ENCODE assay signal across 7 mouse cellular contexts in genomic region chr17:27799771-27800584, GRCm38 (mm10). TPM values are rescaled to one million over a fixed set of nuclear protein-coding genes. Genes with fewer than 3 reads are reported as not detected.
DNase-seq lines count a peak whose midpoint lies in the region; ATAC-seq and TF ChIP-seq lines count a peak whose summit lies in the region.

No protein-coding gene starts in this region.

- DNase-seq in CH12.LX (ENCODE audit: extremely low read depth) (no peak), ZHBTc4 (ENCODE audit: low read depth, low spot score) (peak; percentile 83)
- no peak for DNase-seq in ovary, adult 18-20 months (ENCODE audit: low spot score)
- DNase-seq in left cerebral cortex, adult 11 months (ENCODE audit: low spot score) = no peak

- H3K4me1 ChIP-seq in CH12.LX (ENCODE audit: control insufficient read depth in 1 of 2, insufficient read depth in 2 of 2) = peaks cover 11 to 45% of the 10 kb centered on the region in 2 experiments
- H3K4me1 ChIP-seq in hindbrain, embryonic 12.5 days = peaks cover 50% of the 10 kb centered on the region
- peaks cover 48% of the 10 kb centered on the region for H3K4me1 ChIP-seq in limb, embryonic 15.5 days
- H3K4me1 ChIP-seq in neural tube, embryonic 13.5 days (replicated peaks) = peaks cover 52% of the 10 kb centered on the region

- TF ChIP-seq RAD21 in CH12.LX (IDR thresholded peaks at IDR 0.05; ENCODE audit: low read depth, low read length) = no peak

- H3K36me3 ChIP-seq in CH12.LX (replicated peaks in 1 of 2; ENCODE audit: control insufficient read depth in 1 of 2, insufficient read depth in 1 of 2, low read length in 1 of 2) = peaks cover 0 to 47% of the 10 kb centered on the region in 2 experiments
- H3K36me3 ChIP-seq in hindbrain, embryonic 12.5 days = no peaks in the 10 kb centered on the region
- no peaks in the 10 kb centered on the region for H3K36me3 ChIP-seq in limb, embryonic 15.5 days
- no peaks in the 10 kb centered on the region for H3K36me3 ChIP-seq in neural tube, embryonic 13.5 days

- H3K9me3 ChIP-seq in CH12.LX (replicated peaks; ENCODE audit: low read length) = no peaks in the 10 kb centered on the region
- no peaks in the 10 kb centered on the region for H3K9me3 ChIP-seq in hindbrain, embryonic 12.5 days (replicated peaks)
- no peaks in the 10 kb centered on the region for H3K9me3 ChIP-seq in limb, embryonic 15.5 days
- H3K9me3 ChIP-seq in neural tube, embryonic 13.5 days = no peaks in the 10 kb centered on the region

- no peaks in the 10 kb centered on the region for H3K27me3 ChIP-seq in CH12.LX (replicated peaks)
- no peaks in the 10 kb centered on the region for H3K27me3 ChIP-seq in hindbrain, embryonic 12.5 days
- no peaks in the 10 kb centered on the region for H3K27me3 ChIP-seq in limb, embryonic 15.5 days
- H3K27me3 ChIP-seq in neural tube, embryonic 13.5 days = no peaks in the 10 kb centered on the region

- H3K4me3 ChIP-seq in CH12.LX (replicated peaks in 1 of 3; ENCODE audit: low read depth in 2 of 3, low read length in 2 of 3, poor library complexity in 1 of 3) = no peak overlapping the region
- H3K4me3 ChIP-seq in hindbrain, embryonic 12.5 days = no peak overlapping the region
- no peak overlapping the region for H3K4me3 ChIP-seq in limb, embryonic 15.5 days
- H3K4me3 ChIP-seq in neural tube, embryonic 13.5 days = no peak overlapping the region

- H3K27ac ChIP-seq in CH12.LX (ENCODE audit: insufficient read depth, low read depth) = peak overlapping the region; percentile 72
- H3K27ac ChIP-seq in hindbrain, embryonic 12.5 days = peak overlapping the region; percentile 85
- peak overlapping the region; percentile 87 for H3K27ac ChIP-seq in limb, embryonic 15.5 days
- peak overlapping the region; percentile 76 for H3K27ac ChIP-seq in neural tube, embryonic 13.5 days (replicated peaks)

- no peak for TF ChIP-seq POLR2A in CH12.LX (IDR thresholded peaks at IDR 0.05; ENCODE audit: low read depth, low read length)

- H3K79me2 ChIP-seq in CH12.LX (replicated peaks; ENCODE audit: control insufficient read depth, extremely low read depth, insufficient read depth, poor library complexity, severe bottlenecking) = peaks cover 47% of the 10 kb centered on the region

- TF ChIP-seq EP300 in CH12.LX (IDR thresholded peaks at IDR 0.05; ENCODE audit: low read length) = peak; percentile 30; the same call in 1 of the 2 replicates

- in situ Hi-C loops in CH12.LX (cut with MboI; ENCODE audit: low pct_ligation_motif_present, low pct_unique_long_range_greater_than_20kb, low sequenced_read_pairs) = no loop called here

- no peak for TF ChIP-seq CTCF in CH12.LX (conservative IDR thresholded peaks at IDR 0.05 in 1 of 2, IDR thresholded peaks at IDR 0.05 in 1 of 2; ENCODE audit: low read depth in 2 of 2, low read length in 2 of 2)

- dilution Hi-C loops in CH12.LX (cut with MboI; ENCODE audit: extremely low pct_ligation_motif_present, extremely low pct_unique_long_range_greater_than_20kb, low sequenced_read_pairs) = no loop called here

- peak overlapping the region; percentile 5; the same call in 1 of the 2 replicates for H3K4me2 ChIP-seq in CH12.LX (ENCODE audit: insufficient read depth, low read depth, poor library complexity, severe bottlenecking)
- H3K4me2 ChIP-seq in hindbrain, embryonic 12.5 days (replicated peaks) = no peak overlapping the region; the same call in 1 of the 2 replicates
- peak overlapping the region; percentile 30 for H3K4me2 ChIP-seq in limb, embryonic 15.5 days
- no peak overlapping the region for H3K4me2 ChIP-seq in neural tube, embryonic 13.5 days

- no peak overlapping the region; the same call in 1 of the 2 replicates for H3K9ac ChIP-seq in CH12.LX (ENCODE audit: insufficient read depth, low read depth)
- H3K9ac ChIP-seq in hindbrain, embryonic 12.5 days = 0 out of 2 replicates have a peak overlapping the region, but pooled peaks have one; percentile 27
- 0 out of 2 replicates have a peak overlapping the region, but pooled peaks have one; percentile 23 for H3K9ac ChIP-seq in limb, embryonic 15.5 days
- H3K9ac ChIP-seq in neural tube, embryonic 13.5 days = peak overlapping the region; percentile 36; the same call in 1 of the 2 replicates

- 53% methylated on average over 16 of the region's 16 CpGs for WGBS in hindbrain, embryonic 12.5 days
- 7% methylated on average over 16 of the region's 16 CpGs for WGBS in limb, embryonic 15.5 days
- 47% methylated on average over 16 of the region's 16 CpGs for WGBS in neural tube, embryonic 13.5 days

- ATAC-seq in hindbrain, embryonic 12.5 days (ENCODE audit: low FRiP score) = no peak
- ATAC-seq in limb, embryonic 15.5 days (ENCODE audit: insufficient number of reproducible peaks, low FRiP score, low TSS enrichment, low read depth) = peak; percentile 74; the same call in 1 of the 2 replicates
- no peak for ATAC-seq in neural tube, embryonic 13.5 days (ENCODE audit: low read depth)

TF ChIP-seq in CH12.LX, 34 proteins besides CTCF, POLR2A, EP300 and RAD21 (continues in another document):
- TF ChIP-seq HCFC1 (IDR thresholded peaks at IDR 0.05; ENCODE audit: low read depth, low read length) (no peak), MEF2A (IDR thresholded peaks at IDR 0.05; ENCODE audit: borderline replicate concordance, low read depth, low read length) (0 out of 2 replicates have a peak, but pooled peaks have one; percentile 5), ELF1 (IDR thresholded peaks at IDR 0.05; ENCODE audit: low read depth, low read length) (no peak), JUND (conservative IDR thresholded peaks at IDR 0.05; ENCODE audit: low read depth, low read length) (peak; percentile 59), GABPA (IDR thresholded peaks at IDR 0.05; ENCODE audit: insufficient replicate concordance, low read depth, low read length) (no peak), NRF1 (IDR thresholded peaks at IDR 0.05; ENCODE audit: low read depth, low read length) (no peak), ZKSCAN1 (IDR thresholded peaks at IDR 0.05; ENCODE audit: borderline replicate concordance, low read depth, low read length) (no peak), BHLHE40 (IDR thresholded peaks at IDR 0.05; ENCODE audit: low read depth, low read length) (peak; percentile 92), CHD2 (IDR thresholded peaks at IDR 0.05; ENCODE audit: low read length) (no peak), NELFE (IDR thresholded peaks at IDR 0.05; ENCODE audit: low read depth, low read length) (no peak), PAX5 (IDR thresholded peaks at IDR 0.05; ENCODE audit: low read length) (no peak), RCOR1 (conservative IDR thresholded peaks at IDR 0.05; ENCODE audit: low read depth, low read length) (no peak), ZMIZ1 (IDR thresholded peaks at IDR 0.05; ENCODE audit: low read depth, low read length) (no peak), TCF12 (IDR thresholded peaks at IDR 0.05; ENCODE audit: low read depth, low read length) (no peak), SIN3A (IDR thresholded peaks at IDR 0.05; ENCODE audit: low read length) (no peak), IRF4 (IDR thresholded peaks at IDR 0.05; ENCODE audit: low read depth, low read length) (peak; percentile 14; the same call in 1 of the 2 replicates), E2F4 (IDR thresholded peaks at IDR 0.05; ENCODE audit: insufficient replicate concordance, low read depth, low read length) (no peak), MAX (IDR thresholded peaks at IDR 0.05; ENCODE audit: low read length) (no peak), USF1 (IDR thresholded peaks at IDR 0.05; ENCODE audit: low read depth, low read length) (no peak), MXI1 (IDR thresholded peaks at IDR 0.05; ENCODE audit: low read depth, low read length) (no peak), ZC3H11A (IDR thresholded peaks at IDR 0.05; ENCODE audit: low read depth, low read length) (no peak), ZNF384 (IDR thresholded peaks at IDR 0.05; ENCODE audit: low read depth, low read length) (no peak), POLR2AphosphoS2 (IDR thresholded peaks at IDR 0.05; ENCODE audit: low read depth, low read length) (no peak), CHD1 (IDR thresholded peaks at IDR 0.05; ENCODE audit: low read depth, low read length) (peak; percentile 80; the same call in 1 of the 2 replicates), MAZ (IDR thresholded peaks at IDR 0.05; ENCODE audit: low read depth, low read length) (no peak), SMC3 (IDR thresholded peaks at IDR 0.05; ENCODE audit: low read depth, low read length) (no peak), UBTF (IDR thresholded peaks at IDR 0.05; ENCODE audit: low read depth, low read length) (no peak), MYC (IDR thresholded peaks at IDR 0.05; ENCODE audit: low read depth, low read length) (no peak; the same call in 1 of the 2 replicates), ETS1 (conservative IDR thresholded peaks at IDR 0.05; ENCODE audit: low read depth, low read length) (peak; percentile 51; the same call in 1 of the 2 replicates), USF2 (conservative IDR thresholded peaks at IDR 0.05; ENCODE audit: low read depth, low read length) (no peak)

RNA-seq across cellular contexts. Expression of gene D17Wsu92e, which starts 20.5 kb away (rescaled TPM):
- total RNA-seq in CH12.LX (2012; rRNA removed) (44.2 and 46.4 TPM in 2 replicates), CH12.LX (2014; rRNA removed) (33.1 and 34.9 TPM in 2 replicates)
- 70.8 and 73.5 TPM in 2 replicates for polyA plus RNA-seq in CH12.LX (2012; ENCODE audit: insufficient read length, low read depth)
- 11.8 and 13.7 TPM in 2 replicates for polyA plus RNA-seq in hindbrain, embryonic 12.5 days (2016; fragmentation: Nextera tagmentation; extraction: Ambion mirVana)
- polyA plus RNA-seq in limb, embryonic 15.5 days (2015; fragmentation: Nextera tagmentation; extraction: Ambion mirVana) = 16.4 and 17.0 TPM in 2 replicates
- polyA plus RNA-seq in neural tube, embryonic 13.5 days (2015; fragmentation: Nextera tagmentation; extraction: Ambion mirVana) = 9.2 and 10.0 TPM in 2 replicates

RNA-seq across cellular contexts. Expression of gene Snrpc, which starts 38.0 kb away (rescaled TPM):
- total RNA-seq in CH12.LX (2012; rRNA removed) (154 and 173 TPM in 2 replicates), CH12.LX (2014; rRNA removed) (165 and 171 TPM in 2 replicates)
- polyA plus RNA-seq in CH12.LX (2012; ENCODE audit: insufficient read length, low read depth) = 184 and 194 TPM in 2 replicates
- polyA plus RNA-seq in hindbrain, embryonic 12.5 days (2016; fragmentation: Nextera tagmentation; extraction: Ambion mirVana) = 299 and 327 TPM in 2 replicates
- polyA plus RNA-seq in limb, embryonic 15.5 days (2015; fragmentation: Nextera tagmentation; extraction: Ambion mirVana) = 270 and 277 TPM in 2 replicates
- 257 and 271 TPM in 2 replicates for polyA plus RNA-seq in neural tube, embryonic 13.5 days (2015; fragmentation: Nextera tagmentation; extraction: Ambion mirVana)

RNA-seq across cellular contexts. Expression of gene Uhrf1bp1, which starts 56.3 kb away (rescaled TPM):
- total RNA-seq in CH12.LX (2012; rRNA removed) (9.8 and 13.1 TPM in 2 replicates), CH12.LX (2014; rRNA removed) (5.7 and 6.0 TPM in 2 replicates)
- polyA plus RNA-seq in CH12.LX (2012; ENCODE audit: insufficient read length, low read depth) = 12.2 and 13.6 TPM in 2 replicates
- 9.4 TPM in 2 replicates for polyA plus RNA-seq in hindbrain, embryonic 12.5 days (2016; fragmentation: Nextera tagmentation; extraction: Ambion mirVana)
- 4.5 and 5.7 TPM in 2 replicates for polyA plus RNA-seq in limb, embryonic 15.5 days (2015; fragmentation: Nextera tagmentation; extraction: Ambion mirVana)
- polyA plus RNA-seq in neural tube, embryonic 13.5 days (2015; fragmentation: Nextera tagmentation; extraction: Ambion mirVana) = 5.1 and 6.0 TPM in 2 replicates

Comparison
In these comparisons a context has a peak if more than half of its experiments do, and no peak if none do; other contexts are left out.
1. H3K4me2 ChIP-seq: peak in CH12.LX (single experiment) and limb, embryonic 15.5 days (single experiment); none in hindbrain, embryonic 12.5 days (single experiment) and neural tube, embryonic 13.5 days (single experiment).
2. Peak in every context shown above with its lines, with median percentiles within 50 percentile points of each other: H3K27ac ChIP-seq.